Mouse (Mus musculus) kidney, postnatal 0 days (tissue): ENCODE measurements around the gene Gm15091. TPM values are rescaled to one million over a fixed set of nuclear protein-coding genes. Genes with fewer than 3 reads are reported as not detected.
"Not testable (repeated sequence)": the region's sequence is repeated elsewhere in the genome, so short reads cannot be mapped to it uniquely, and the experiment has no call there.

Experiments
- ATAC-seq: fragments of 200-750 bp; cut with Nextera tagmentation; replicated peaks from 2 replicates; pipeline ENCODE4 v1.8.0; 2017; ENCODE audit warnings: low read depth, moderate number of reproducible peaks, moderate TSS enrichment, moderate library complexity; ENCODE audit not compliant: low FRiP score
- DNase-seq: peaks from one replicate; pipeline ENCODE4 v3.0.0-alpha.2; 2016; ENCODE audit warnings: low spot score
- H3K27ac ChIP-seq: fragments of 300-500 bp; sonication (generic); 2 replicates; pipeline ENCODE4 v1.5.1; 2014; ENCODE audit warnings: mild to moderate bottlenecking
- H3K27me3 ChIP-seq: fragments of 300-500 bp; sonication (generic); 2 replicates; pipeline ENCODE4 v1.6.1; 2014; ENCODE audit warnings: low read length, mixed read lengths; ENCODE audit not compliant: insufficient read depth
- H3K36me3 ChIP-seq: fragments of 300-500 bp; sonication (generic); 2 replicates; pipeline ENCODE4 v1.6.1; 2014; ENCODE audit warnings: low read length, mixed read lengths; ENCODE audit not compliant: insufficient read depth
- H3K4me1 ChIP-seq: fragments of 300-500 bp; sonication (generic); replicated peaks from 2 replicates; pipeline ENCODE4 v1.6.1; 2014; ENCODE audit warnings: antibody characterized with exemption, low read length, mixed read lengths; ENCODE audit not compliant: insufficient read depth
- H3K4me2 ChIP-seq: fragments of 300-500 bp; sonication (generic); 2 replicates; pipeline ENCODE4 v1.6.1; 2014; ENCODE audit warnings: mild to moderate bottlenecking, low read length, moderate library complexity, mixed read lengths
- H3K4me3 ChIP-seq: fragments of 300-500 bp; sonication (generic); replicated peaks from 2 replicates; pipeline ENCODE4 v1.5.1; 2014; ENCODE audit warnings: low read depth, low read length
- H3K9ac ChIP-seq: fragments of 300-500 bp; sonication (generic); 2 replicates; pipeline ENCODE4 v1.6.1; 2014; ENCODE audit warnings: low read depth, low read length
- H3K9me3 ChIP-seq: fragments of 300-500 bp; sonication (generic); replicated peaks from 2 replicates; pipeline ENCODE4 v1.6.1; 2016; ENCODE audit warnings: low read length, inconsistent platforms, mixed read lengths
- WGBS: fragments of 180-500 bp; shearing (Covaris S2); extraction: QIAGEN DNeasy Blood & Tissue Kit; methylation state at CpG from one replicate; pipeline ENCODE4 v1.1.7; 2014; 5-methylcytosine and 5-hydroxymethylcytosine counted together
- polyA plus RNA-seq: library from polyadenylated mRNA; unstranded; fragments of >200 nt; fragmentation: Nextera tagmentation; extraction: Ambion mirVana; gene quantifications from 2 replicates; pipeline ENCODE4 v1.2.1, GENCODE M21; 2015

Gm15091 gene
- polyA plus RNA-seq = not detected in 2 replicates

GRCm38 (mm10) chrX:149941355-149941754 lies at the start of gene Gm15091:
TSS of gene Gm15091 (plus strand) at chrX:149941655.
- H3K36me3 ChIP-seq, H3K4me2 ChIP-seq, ATAC-seq, H3K4me1 ChIP-seq, H3K27ac ChIP-seq, H3K27me3 ChIP-seq, H3K4me3 ChIP-seq, DNase-seq, H3K9me3 ChIP-seq, H3K9ac ChIP-seq: not testable (repeated sequence)
- 82% methylated on average over 5 of the region's 6 CpGs for WGBS

Other genes with a start within 250 kb of the Gm15091 start
- not detected in 2 replicates for gene Gm15097, start 157.2 kb upstream of the Gm15091 start, polyA plus RNA-seq